ENCODE assay signal across 19 mouse cellular contexts in genomic region chr2:158829746-158830145, GRCm38 (mm10).
"Had no signal": no experiment of that assay in that cellular context is flagged by ENCODE, and none has a peak within 500 bp of the region (broad histone marks: within the 10 kb centered on the region; RNA-seq: fewer than 3 reads in every experiment).

No protein-coding gene starts in this region.

- DNase-seq: lung, adult 18-20 months; lung, embryonic 14.5 days; lung, postnatal 10 days; lung, postnatal 4 days; midbrain, embryonic 14.5 days; retina, postnatal 1 day; right cerebral cortex, adult 18-20 months; right cerebral cortex, postnatal 25 days; right cerebral cortex, postnatal 4 days; spleen, adult 18-20 months; thymus, adult 18-20 months; thymus, postnatal 14 days; thymus, postnatal 36 days had no signal

- H3K27ac ChIP-seq: midbrain, embryonic 10.5 days; midbrain, embryonic 12.5 days; neural tube, embryonic 13.5 days; neural tube, embryonic 15.5 days had no signal

- H3K9ac ChIP-seq: lung, embryonic 14.5 days; midbrain, embryonic 12.5 days; neural tube, embryonic 13.5 days; neural tube, embryonic 15.5 days had no signal

- H3K4me3 ChIP-seq: midbrain, embryonic 10.5 days; midbrain, embryonic 12.5 days; myocyte; neural tube, embryonic 13.5 days; neural tube, embryonic 15.5 days had no signal

- H3K4me2 ChIP-seq: lung, embryonic 14.5 days; midbrain, embryonic 12.5 days; neural tube, embryonic 13.5 days; neural tube, embryonic 15.5 days had no signal

- ATAC-seq: midbrain, embryonic 16.5 days had no signal

- H3K9me3 ChIP-seq: midbrain, embryonic 10.5 days; midbrain, embryonic 12.5 days; neural tube, embryonic 13.5 days; neural tube, embryonic 15.5 days had no signal

- H3K27me3 ChIP-seq: midbrain, embryonic 12.5 days; neural tube, embryonic 13.5 days; neural tube, embryonic 15.5 days had no signal
